In genomic region chr1:127850075-127850610, GRCm38 (mm10) we compare ENCODE assay signal across 13 mouse cellular contexts. TPM values are rescaled to one million over a fixed set of nuclear protein-coding genes. Genes with fewer than 3 reads are reported as not detected.
DNase-seq lines count a peak whose midpoint lies in the region; ATAC-seq and TF ChIP-seq lines count a peak whose summit lies in the region.
"Had no signal": no experiment of that assay in that cellular context is flagged by ENCODE, and none has a peak within 500 bp of the region (broad histone marks: within the 10 kb centered on the region; RNA-seq: fewer than 3 reads in every experiment).

No protein-coding gene starts in this region.

- no peak for TF ChIP-seq POLR2A in thymus, adult 2 months (IDR thresholded peaks at IDR 0.05; ENCODE audit: control insufficient read depth, extremely low read depth, insufficient read depth, low read length, poor library complexity)

- WGBS in heart, embryonic 12.5 days, result 54% methylated on average over 7 of the region's 7 CpGs
- 11% methylated on average over 7 of the region's 7 CpGs for WGBS in thymus, adult 2 months
- WGBS in midbrain, embryonic 13.5 days, result 86% methylated on average over 7 of the region's 7 CpGs

- no peaks in the 10 kb centered on the region for H3K4me1 ChIP-seq in heart, embryonic 12.5 days (replicated peaks)
- H3K4me1 ChIP-seq in thymus, adult 2 months (replicated peaks; ENCODE audit: control insufficient read depth, insufficient read depth, low read length), result no peaks in the 10 kb centered on the region
- H3K4me1 ChIP-seq in midbrain, embryonic 13.5 days (replicated peaks), result peaks cover 3% of the 10 kb centered on the region; the same call in 1 of the 2 replicates
- H3K4me1 ChIP-seq: hindbrain, embryonic 13.5 days; limb, embryonic 15.5 days had no signal

- peaks cover 9% of the 10 kb centered on the region for H3K9me3 ChIP-seq in heart, embryonic 12.5 days (replicated peaks)
- peaks cover 9% of the 10 kb centered on the region; the same call in 1 of the 2 replicates for H3K9me3 ChIP-seq in midbrain, embryonic 13.5 days

- H3K36me3 ChIP-seq in heart, embryonic 12.5 days, result no peaks in the 10 kb centered on the region
- H3K36me3 ChIP-seq in thymus, adult 2 months (ENCODE audit: control insufficient read depth, insufficient read depth, low read length), result no peaks in the 10 kb centered on the region
- H3K36me3 ChIP-seq in midbrain, embryonic 13.5 days, result no peaks in the 10 kb centered on the region
- H3K36me3 ChIP-seq: hindbrain, embryonic 13.5 days; limb, embryonic 15.5 days had no signal

- 0 out of 2 replicates have a peak, but pooled peaks have one; percentile 22 for ATAC-seq in heart, embryonic 12.5 days (ENCODE audit: insufficient number of reproducible peaks, low FRiP score)
- ATAC-seq in midbrain, embryonic 13.5 days, result no peak

- intact Hi-C loops in heart, postnatal 36 days (cut with DNase I), result no loop called here

- TF ChIP-seq CTCF in thymus, adult 2 months (IDR thresholded peaks at IDR 0.05; ENCODE audit: borderline replicate concordance, control insufficient read depth, extremely low read depth, insufficient read depth, low read length, poor library complexity), result no peak

- no peak overlapping the region for H3K9ac ChIP-seq in heart, embryonic 12.5 days
- H3K9ac ChIP-seq in midbrain, embryonic 13.5 days (replicated peaks), result no peak overlapping the region
- H3K9ac ChIP-seq: hindbrain, embryonic 13.5 days; limb, embryonic 15.5 days had no signal

- DNase-seq in heart, postnatal 36 days, result no peak
- DNase-seq in thymus, postnatal 25 days, result peak; percentile 17
- DNase-seq in thymus, adult 2 months, result no peak
- peak; percentile 74 for DNase-seq in fibroblast of lung, adult 2 months (ENCODE audit: low read depth)
- DNase-seq in cerebellum, adult 9-10 months, result no peak
- no peak for DNase-seq in frontal cortex, postnatal 14 days (ENCODE audit: low spot score in 2 of 2)
- DNase-seq: cerebellum, adult 9-11 months; gastrocnemius, postnatal 10 days; retina, postnatal 1 day had no signal

- no peak overlapping the region for H3K27ac ChIP-seq in heart, embryonic 12.5 days (ENCODE audit: poor library complexity, severe bottlenecking)
- H3K27ac ChIP-seq in thymus, adult 2 months (ENCODE audit: control insufficient read depth, insufficient read depth, low read length), result no peak overlapping the region
- H3K27ac ChIP-seq in midbrain, embryonic 13.5 days, result no peak overlapping the region
- H3K27ac ChIP-seq: hindbrain, embryonic 13.5 days; limb, embryonic 15.5 days had no signal

- H3K27me3 ChIP-seq in heart, embryonic 12.5 days (replicated peaks), result no peaks in the 10 kb centered on the region
- no peaks in the 10 kb centered on the region for H3K27me3 ChIP-seq in thymus, adult 2 months (ENCODE audit: control insufficient read depth, insufficient read depth, low read length)
- H3K27me3 ChIP-seq in midbrain, embryonic 13.5 days, result no peaks in the 10 kb centered on the region
- H3K27me3 ChIP-seq: hindbrain, embryonic 13.5 days; limb, embryonic 15.5 days had no signal

- H3K4me2 ChIP-seq in heart, embryonic 12.5 days, result no peak overlapping the region
- H3K4me2 ChIP-seq in midbrain, embryonic 13.5 days (replicated peaks), result no peak overlapping the region
- H3K4me2 ChIP-seq: hindbrain, embryonic 13.5 days; limb, embryonic 15.5 days had no signal

- no peak overlapping the region for H3K4me3 ChIP-seq in heart, embryonic 12.5 days
- no peak overlapping the region for H3K4me3 ChIP-seq in thymus, adult 2 months (ENCODE audit: control insufficient read depth, insufficient read depth, low read length)
- no peak overlapping the region for H3K4me3 ChIP-seq in midbrain, embryonic 13.5 days (replicated peaks)
- H3K4me3 ChIP-seq: hindbrain, embryonic 13.5 days; limb, embryonic 15.5 days had no signal

RNA-seq across cellular contexts. Expression of gene Map3k19, which starts 4.7 kb away (rescaled TPM):
- not detected in 2 replicates for polyA plus RNA-seq in heart, embryonic 12.5 days (2016; fragmentation: Nextera tagmentation; extraction: Ambion mirVana)
- under 1 TPM in 1 of 2 experiments, not detected in 1; 0.05 TPM for total RNA-seq in heart, postnatal 36 days (2021)
- 0.54 and 0.73 TPM in 2 replicates for polyA plus RNA-seq in thymus, adult 2 months (2012; rRNA removed)
- polyA plus RNA-seq in midbrain, embryonic 13.5 days (2015; fragmentation: Nextera tagmentation; extraction: Ambion mirVana), result 0.15 and 0.17 TPM in 2 replicates
- polyA plus RNA-seq: limb, embryonic 15.5 days had no signal

RNA-seq across cellular contexts. Expression of gene Rab3gap1, which starts 18.4 kb away (rescaled TPM):
- polyA plus RNA-seq in heart, embryonic 12.5 days (2016; fragmentation: Nextera tagmentation; extraction: Ambion mirVana), result 28.4 and 28.7 TPM in 2 replicates
- 10 to 100 TPM; 41.2 to 42.7 TPM for total RNA-seq in heart, postnatal 36 days (2021)
- polyA plus RNA-seq in thymus, adult 2 months (2012; rRNA removed), result 35.7 and 37.3 TPM in 2 replicates
- 22.7 and 23.6 TPM in 2 replicates for polyA plus RNA-seq in midbrain, embryonic 13.5 days (2015; fragmentation: Nextera tagmentation; extraction: Ambion mirVana)

Comparison
In these comparisons a context has a peak if more than half of its experiments do, and no peak if none do; other contexts are left out.
1. DNase-seq: peak in thymus, postnatal 25 days (single experiment) and fibroblast of lung, adult 2 months (single experiment); none in heart, postnatal 36 days (0 of 2), thymus, adult 2 months (single experiment), cerebellum, adult 9-10 months (single experiment) and frontal cortex, postnatal 14 days (0 of 2).